In the genomic region with DNA sequence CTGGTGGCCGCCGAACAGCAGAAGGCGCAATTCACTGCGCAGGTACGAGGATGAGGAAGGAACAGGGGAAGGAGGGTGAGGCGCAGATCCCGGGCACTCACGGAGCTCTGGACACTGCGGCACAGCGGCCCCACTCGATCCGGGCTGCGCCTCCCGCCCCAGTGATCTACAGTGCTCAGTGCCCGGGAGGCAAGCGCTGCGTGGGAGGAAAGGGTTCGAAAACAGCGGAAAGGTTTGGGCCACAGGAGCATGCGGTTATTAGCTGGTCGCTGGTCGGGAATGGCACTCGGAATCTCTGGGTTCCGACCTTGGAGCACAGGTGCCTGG, we compare ENCODE assay signal across 8 mouse cellular contexts. TPM values are rescaled to one million over a fixed set of nuclear protein-coding genes. Genes with fewer than 3 reads are reported as not detected.
DNase-seq lines count a peak whose midpoint lies in the region; ATAC-seq and TF ChIP-seq lines count a peak whose summit lies in the region.

No protein-coding gene starts in this region.

- H3K4me3 ChIP-seq in cerebellum, adult 2 months (replicated peaks; ENCODE audit: insufficient read depth, low read depth, low read length) = peak overlapping the region; percentile 95
- peak overlapping the region; percentile 85 for H3K4me3 ChIP-seq in spleen, adult 2 months (ENCODE audit: extremely low read depth, insufficient read depth, insufficient read length)
- H3K4me3 ChIP-seq in limb, embryonic 14.5 days (replicated peaks; ENCODE audit: low read length) = peak overlapping the region; percentile 83
- peak overlapping the region; percentile 92 for H3K4me3 ChIP-seq in stomach, embryonic 15.5 days (replicated peaks)

- no peak for TF ChIP-seq POLR2A in cerebellum, adult 2 months (IDR thresholded peaks at IDR 0.05; ENCODE audit: borderline replicate concordance, insufficient read depth, low read length)
- no peak for TF ChIP-seq POLR2A in spleen, adult 2 months (IDR thresholded peaks at IDR 0.05; ENCODE audit: low read depth, low read length)
- no peak for TF ChIP-seq POLR2A in limb, embryonic 14.5 days (IDR thresholded peaks at IDR 0.05; ENCODE audit: borderline replicate concordance, extremely low read depth, insufficient read depth, insufficient read length)

- no peaks in the 10 kb centered on the region for H3K9me3 ChIP-seq in limb, embryonic 14.5 days (ENCODE audit: control insufficient read depth, low read length)
- H3K9me3 ChIP-seq in stomach, embryonic 15.5 days = no peaks in the 10 kb centered on the region

- peak; percentile 85 for ATAC-seq in limb, embryonic 14.5 days (ENCODE audit: low FRiP score, low read depth)
- peak; percentile 75 for ATAC-seq in stomach, embryonic 15.5 days (ENCODE audit: insufficient read depth, low FRiP score, low read depth)

- H3K27me3 ChIP-seq in cerebellum, adult 2 months (ENCODE audit: control insufficient read depth, insufficient read depth, low read length) = no peaks in the 10 kb centered on the region
- no peaks in the 10 kb centered on the region for H3K27me3 ChIP-seq in spleen, adult 2 months (ENCODE audit: control insufficient read depth, insufficient read depth, low read length)
- H3K27me3 ChIP-seq in limb, embryonic 14.5 days (ENCODE audit: control insufficient read depth, insufficient read depth, low read length) = no peaks in the 10 kb centered on the region
- H3K27me3 ChIP-seq in stomach, embryonic 15.5 days (replicated peaks) = no peaks in the 10 kb centered on the region

- H3K36me3 ChIP-seq in spleen, adult 2 months (ENCODE audit: control insufficient read depth, insufficient read depth, low read length) = peaks cover 15% of the 10 kb centered on the region
- H3K36me3 ChIP-seq in limb, embryonic 14.5 days (ENCODE audit: control insufficient read depth, insufficient read depth, low read length) = peaks cover 42% of the 10 kb centered on the region
- H3K36me3 ChIP-seq in stomach, embryonic 15.5 days = peaks cover 16% of the 10 kb centered on the region; the same call in 1 of the 2 replicates

- no peak for DNase-seq in cerebellum, adult 2 months
- DNase-seq in cerebellum, postnatal 4 days (ENCODE audit: low spot score in 2 of 2) = no peak
- no peak for DNase-seq in spleen, adult 2 months (ENCODE audit: low read depth in 1 of 2, low spot score in 2 of 2)
- no peak for DNase-seq in spleen, postnatal 10 days (ENCODE audit: low spot score in 2 of 2)
- DNase-seq in limb, embryonic 14.5 days (ENCODE audit: low spot score) = no peak
- no peak for DNase-seq in layer of hippocampus, postnatal 10 days (ENCODE audit: low spot score in 2 of 2)
- DNase-seq in c-Kit-positive CD71-positive TER-119-positive erythroid progenitor cells, embryonic 14.5 days (ENCODE audit: low spot score) = no peak

- H3K4me1 ChIP-seq in cerebellum, adult 2 months (ENCODE audit: control insufficient read depth, insufficient read depth, low read length) = peaks cover 4% of the 10 kb centered on the region; the same call in 1 of the 2 replicates
- H3K4me1 ChIP-seq in spleen, adult 2 months (ENCODE audit: control insufficient read depth, insufficient read depth, insufficient read length) = peaks cover 5% of the 10 kb centered on the region
- H3K4me1 ChIP-seq in limb, embryonic 14.5 days (ENCODE audit: control insufficient read depth, insufficient read depth, low read length) = peaks cover 18% of the 10 kb centered on the region
- peaks cover 18% of the 10 kb centered on the region for H3K4me1 ChIP-seq in stomach, embryonic 15.5 days

- under 1% methylated on average over 24 of the region's 24 CpGs for WGBS in cerebellum, adult 2 months
- WGBS in spleen, adult 2 months = under 1% methylated on average over 24 of the region's 24 CpGs
- 0% methylated on average over 24 of the region's 24 CpGs for WGBS in limb, embryonic 14.5 days
- WGBS in stomach, embryonic 15.5 days = under 1% methylated on average over 24 of the region's 24 CpGs

- TF ChIP-seq CTCF in cerebellum, adult 2 months (IDR thresholded peaks at IDR 0.05; ENCODE audit: borderline replicate concordance, insufficient read depth, low read depth, low read length) = no peak
- no peak for TF ChIP-seq CTCF in spleen, adult 2 months (IDR thresholded peaks at IDR 0.05; ENCODE audit: extremely low read depth, insufficient read depth, insufficient read length, insufficient replicate concordance)

- peak overlapping the region; percentile 77 for H3K9ac ChIP-seq in limb, embryonic 14.5 days (ENCODE audit: low read depth, low read length, severe bottlenecking)
- H3K9ac ChIP-seq in stomach, embryonic 15.5 days = peak overlapping the region; percentile 55

- peak overlapping the region; percentile 79 for H3K27ac ChIP-seq in cerebellum, adult 2 months (ENCODE audit: insufficient read depth, low read length)
- peak overlapping the region; percentile 84 for H3K27ac ChIP-seq in spleen, adult 2 months (ENCODE audit: insufficient read depth, low read length)
- peak overlapping the region; percentile 70 for H3K27ac ChIP-seq in limb, embryonic 14.5 days (replicated peaks; ENCODE audit: low read depth, low read length)
- H3K27ac ChIP-seq in stomach, embryonic 15.5 days = peak overlapping the region; percentile 85

- H3K4me2 ChIP-seq in limb, embryonic 14.5 days (replicated peaks; ENCODE audit: low read depth, low read length, severe bottlenecking) = peak overlapping the region; percentile 70
- H3K4me2 ChIP-seq in stomach, embryonic 15.5 days = peak overlapping the region; percentile 79

RNA-seq across cellular contexts. Expression of a gene that starts 0.3 kb away (rescaled TPM):
- 481 and 504 TPM in 2 replicates for polyA plus RNA-seq in cerebellum, adult 2 months (2012; rRNA removed)
- 39.0 and 67.3 TPM in 2 replicates for polyA plus RNA-seq in spleen, adult 2 months (2012; rRNA removed)
- polyA plus RNA-seq in limb, embryonic 14.5 days (2012; rRNA removed) = 145 and 238 TPM in 2 replicates
- polyA plus RNA-seq in limb, embryonic 14.5 days (2014; fragmentation: Nextera tagmentation; extraction: Ambion mirVana) = 239 and 244 TPM in 2 replicates
- polyA plus RNA-seq in stomach, embryonic 15.5 days (2015; fragmentation: Nextera tagmentation; extraction: Ambion mirVana) = 243 and 275 TPM in 2 replicates
- 100 to 1,000 TPM; 217 to 234 TPM for total RNA-seq in layer of hippocampus, postnatal 10 days (2021)

RNA-seq across cellular contexts. Expression of a gene that starts 0.3 kb away (rescaled TPM):
- 193 and 205 TPM in 2 replicates for polyA plus RNA-seq in cerebellum, adult 2 months (2012; rRNA removed)
- polyA plus RNA-seq in spleen, adult 2 months (2012; rRNA removed) = 70.6 and 73.2 TPM in 2 replicates
- polyA plus RNA-seq in limb, embryonic 14.5 days (2012; rRNA removed) = 170 and 197 TPM in 2 replicates
- 258 and 266 TPM in 2 replicates for polyA plus RNA-seq in limb, embryonic 14.5 days (2014; fragmentation: Nextera tagmentation; extraction: Ambion mirVana)
- 362 and 375 TPM in 2 replicates for polyA plus RNA-seq in stomach, embryonic 15.5 days (2015; fragmentation: Nextera tagmentation; extraction: Ambion mirVana)
- 100 to 1,000 TPM; 140 to 155 TPM for total RNA-seq in layer of hippocampus, postnatal 10 days (2021)

RNA-seq across cellular contexts. Expression of a gene that starts 13.2 kb away (rescaled TPM):
- 1.8 and 2.3 TPM in 2 replicates for polyA plus RNA-seq in cerebellum, adult 2 months (2012; rRNA removed)
- 0.07 and 0.18 TPM in 2 replicates for polyA plus RNA-seq in spleen, adult 2 months (2012; rRNA removed)
- 2.2 and 2.3 TPM in 2 replicates for polyA plus RNA-seq in limb, embryonic 14.5 days (2012; rRNA removed)
- 2.5 and 3.2 TPM in 2 replicates for polyA plus RNA-seq in limb, embryonic 14.5 days (2014; fragmentation: Nextera tagmentation; extraction: Ambion mirVana)
- 2.4 and 3.7 TPM in 2 replicates for polyA plus RNA-seq in stomach, embryonic 15.5 days (2015; fragmentation: Nextera tagmentation; extraction: Ambion mirVana)
- 1 to 10 TPM; 1.9 to 3.1 TPM for total RNA-seq in layer of hippocampus, postnatal 10 days (2021)

RNA-seq across cellular contexts. Expression of a gene that starts 13.3 kb away (rescaled TPM):
- 11.4 and 12.3 TPM in 2 replicates for polyA plus RNA-seq in cerebellum, adult 2 months (2012; rRNA removed)
- polyA plus RNA-seq in spleen, adult 2 months (2012; rRNA removed) = 4.0 and 4.4 TPM in 2 replicates
- polyA plus RNA-seq in limb, embryonic 14.5 days (2012; rRNA removed) = 18.1 and 20.4 TPM in 2 replicates
- 27.7 and 27.8 TPM in 2 replicates for polyA plus RNA-seq in limb, embryonic 14.5 days (2014; fragmentation: Nextera tagmentation; extraction: Ambion mirVana)
- 19.3 and 22.5 TPM in 2 replicates for polyA plus RNA-seq in stomach, embryonic 15.5 days (2015; fragmentation: Nextera tagmentation; extraction: Ambion mirVana)
- 10 to 100 TPM; 24.4 to 26.4 TPM for total RNA-seq in layer of hippocampus, postnatal 10 days (2021)

RNA-seq across cellular contexts. Expression of a gene that starts 42.8 kb away (rescaled TPM):
- polyA plus RNA-seq in cerebellum, adult 2 months (2012; rRNA removed) = not detected in 2 replicates
- polyA plus RNA-seq in spleen, adult 2 months (2012; rRNA removed) = not detected in 2 replicates
- polyA plus RNA-seq in limb, embryonic 14.5 days (2012; rRNA removed) = not detected in 2 replicates
- not detected in 2 replicates for polyA plus RNA-seq in limb, embryonic 14.5 days (2014; fragmentation: Nextera tagmentation; extraction: Ambion mirVana)
- polyA plus RNA-seq in stomach, embryonic 15.5 days (2015; fragmentation: Nextera tagmentation; extraction: Ambion mirVana) = not detected in 2 replicates
- not detected for total RNA-seq in layer of hippocampus, postnatal 10 days (2021)
